Mouse (Mus musculus): ENCODE measurements around the gene Pisd.

- TF ChIP-seq CTCF (IDR thresholded peaks at IDR 0.05; ENCODE audit: borderline replicate concordance, control insufficient read depth, extremely low read depth, insufficient read depth, low read length, poor library complexity): no peak
- TF ChIP-seq POLR2A (IDR thresholded peaks at IDR 0.05; ENCODE audit: control insufficient read depth, extremely low read depth, insufficient read depth, low read length, poor library complexity): no peak
These were observed 7.3 kb downstream of the Pisd start for GRCm38 (mm10) chr5:32778168-32778567.
